Mouse (Mus musculus) stomach, embryonic 14.5 days (tissue): ENCODE data around the gene Ccdc144b. TPM values are rescaled to one million over a fixed set of nuclear protein-coding genes. Genes with fewer than 3 reads are reported as not detected.
A peak's percentile ranks its signal among the peaks of the same experiment; 100 is the strongest.

Source experiments
- ATAC-seq: fragments of 200-750 bp; cut with Nextera tagmentation; 2 replicates; pipeline ENCODE4 v1.8.0; 2017; ENCODE audit warnings: low read depth, moderate TSS enrichment; ENCODE audit not compliant: insufficient number of reproducible peaks, insufficient read depth, low FRiP score
- H3K27ac ChIP-seq: fragments of 300-500 bp; sonication (generic); 2 replicates; pipeline ENCODE4 v1.5.1; 2014; ENCODE audit warnings: mild to moderate bottlenecking, low read length, moderate library complexity, mixed read lengths
- H3K27me3 ChIP-seq: fragments of 300-500 bp; sonication (generic); 2 replicates; pipeline ENCODE4 v1.6.1; 2014; ENCODE audit warnings: low read length, control low read depth, mixed read lengths; ENCODE audit not compliant: control insufficient read depth, insufficient read depth
- H3K36me3 ChIP-seq: fragments of 300-500 bp; sonication (generic); 2 replicates; pipeline ENCODE4 v1.6.1; 2014; ENCODE audit warnings: mild to moderate bottlenecking, control low read depth, low read length, moderate library complexity, mixed read lengths; ENCODE audit not compliant: control insufficient read depth, insufficient read depth
- H3K4me1 ChIP-seq: fragments of 300-500 bp; sonication (generic); 2 replicates; pipeline ENCODE4 v1.6.1; 2014; ENCODE audit warnings: low read length, control low read depth, mixed read lengths; ENCODE audit not compliant: control insufficient read depth, insufficient read depth
- H3K4me2 ChIP-seq: fragments of 300-500 bp; sonication (generic); replicated peaks from 2 replicates; pipeline ENCODE4 v1.6.1; 2014; ENCODE audit warnings: low read depth, low read length, control low read depth
- H3K4me3 ChIP-seq: fragments of 300-500 bp; sonication (generic); 2 replicates; pipeline ENCODE4 v1.5.1; 2014; ENCODE audit warnings: low read depth, low read length, control low read depth
- H3K9ac ChIP-seq: fragments of 300-500 bp; sonication (generic); replicated peaks from 2 replicates; pipeline ENCODE4 v1.6.1; 2014; ENCODE audit warnings: low read depth, mild to moderate bottlenecking, control low read depth, low read length, moderate library complexity, mixed read lengths
- H3K9me3 ChIP-seq: fragments of 300-500 bp; sonication (generic); 2 replicates; pipeline ENCODE4 v1.6.1; 2016; ENCODE audit warnings: low read depth, low read length, control low read depth; ENCODE audit not compliant: control insufficient read depth
- WGBS: fragments of 180-500 bp; shearing (Covaris S2); extraction: QIAGEN DNeasy Blood & Tissue Kit; methylation state at CpG from one replicate; pipeline ENCODE4 v1.1.7; 2014; 5-methylcytosine and 5-hydroxymethylcytosine counted together
- polyA plus RNA-seq: library from polyadenylated mRNA; unstranded; fragments of >200 nt; fragmentation: Nextera tagmentation; extraction: Ambion mirVana; gene quantifications from 2 replicates; pipeline ENCODE4 v1.2.1, GENCODE M21; 2014

Gene Ccdc144b
- polyA plus RNA-seq, 1 experiment from 2014 or later = not detected

DNA sequence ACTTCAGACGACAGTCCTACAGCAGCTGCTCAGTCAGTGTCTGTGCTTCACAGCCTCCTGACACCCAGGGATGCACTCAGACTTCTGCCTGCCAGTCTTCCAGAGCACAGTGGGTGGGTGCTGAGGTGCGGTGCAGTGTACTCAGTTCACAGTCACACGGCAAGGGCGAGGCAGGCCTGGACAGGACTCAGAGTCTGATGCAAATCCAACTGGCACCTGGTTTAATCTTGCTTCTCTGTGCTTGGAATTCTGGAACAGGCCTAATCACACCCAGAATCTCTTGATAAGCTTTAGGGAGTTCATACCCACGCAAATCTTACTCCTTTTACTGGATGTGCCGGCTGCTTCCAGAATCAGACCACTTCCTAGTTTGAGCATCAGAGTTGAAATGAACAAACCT lies 22.1 kb upstream of the Ccdc144b start:
- no peak overlapping the region for H3K4me3 ChIP-seq
- no peaks in the 10 kb centered on the region for H3K27me3 ChIP-seq
- WGBS = 95% methylated on average over 6 of the region's 6 CpGs
- no peak for ATAC-seq
- peaks cover 68% of the 10 kb centered on the region for H3K36me3 ChIP-seq
- no peak overlapping the region for H3K9ac ChIP-seq
- H3K27ac ChIP-seq = no peak overlapping the region
- H3K9me3 ChIP-seq = no peaks in the 10 kb centered on the region
- H3K4me2 ChIP-seq = no peak overlapping the region
- H3K4me1 ChIP-seq = no peaks in the 10 kb centered on the region

- Histone ChIP-seq H3K9me3 (no peaks in the 10 kb centered on the region), H3K27me3 (no peaks in the 10 kb centered on the region), H3K4me3 (no peak overlapping the region), H3K4me2 (no peak overlapping the region), H3K36me3 (peaks cover 59% of the 10 kb centered on the region), H3K9ac (no peak overlapping the region), H3K4me1 (no peaks in the 10 kb centered on the region), H3K27ac (no peak overlapping the region)
- WGBS = 93% methylated on average over 6 of the region's 6 CpGs
- no peak for ATAC-seq
Observed at GRCm38 (mm10) chr3:36074231-36074630, 20.9 kb upstream of the Ccdc144b start.

- WGBS = 89% methylated on average over 5 of the region's 5 CpGs
- Histone ChIP-seq H3K4me1 (peaks cover 13% of the 10 kb centered on the region), H3K27ac (no peak overlapping the region), H3K36me3 (peaks cover 28% of the 10 kb centered on the region), H3K27me3 (no peaks in the 10 kb centered on the region), H3K9ac (no peak overlapping the region), H3K4me3 (no peak overlapping the region), H3K9me3 (no peaks in the 10 kb centered on the region), H3K4me2 (no peak overlapping the region)
- no peak for ATAC-seq
Observed at GRCm38 (mm10) chr3:36071047-36071446, 17.7 kb upstream of the Ccdc144b start.

- Histone ChIP-seq H3K4me3 (no peak overlapping the region), H3K9ac (no peak overlapping the region), H3K9me3 (no peaks in the 10 kb centered on the region), H3K27ac (no peak overlapping the region), H3K27me3 (no peaks in the 10 kb centered on the region), H3K4me2 (no peak overlapping the region), H3K36me3 (peaks cover 24% of the 10 kb centered on the region), H3K4me1 (peaks cover 13% of the 10 kb centered on the region)
- no peak for ATAC-seq
- WGBS = 92% methylated on average over 4 of the region's 4 CpGs
Observed at GRCm38 (mm10) chr3:36070436-36070835, 17.1 kb upstream of the Ccdc144b start.

DNA sequence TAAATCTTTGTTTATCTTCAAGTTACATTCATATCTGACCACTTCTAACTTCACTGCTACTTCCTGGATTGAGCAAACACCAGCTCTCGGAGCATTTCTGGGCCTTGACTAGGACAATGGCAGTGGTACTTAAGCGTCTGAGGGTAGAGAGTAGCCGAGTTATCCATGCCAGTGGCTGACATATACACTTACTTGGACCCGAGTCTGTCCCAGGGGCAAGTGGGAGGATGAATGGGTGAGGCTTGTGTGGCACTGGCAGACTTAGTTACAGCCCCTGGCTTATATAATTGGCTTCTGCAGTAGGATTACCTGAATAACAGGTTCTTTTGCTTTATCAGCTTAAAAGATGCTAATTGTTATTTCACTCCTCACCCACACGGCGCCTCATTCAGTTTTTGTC lies 14.4 kb upstream of the Ccdc144b start:
- Histone ChIP-seq H3K9ac (no peak overlapping the region), H3K27me3 (no peaks in the 10 kb centered on the region), H3K9me3 (no peaks in the 10 kb centered on the region), H3K4me3 (no peak overlapping the region), H3K27ac (no peak overlapping the region), H3K4me1 (peaks cover 13% of the 10 kb centered on the region), H3K36me3 (peaks cover 7% of the 10 kb centered on the region; the same call in 1 of the 2 replicates), H3K4me2 (no peak overlapping the region)
- no peak for ATAC-seq
- WGBS = 82% methylated on average over 6 of the region's 6 CpGs

- under 1% methylated on average over 49 of the region's 49 CpGs for WGBS
- peaks cover 13% of the 10 kb centered on the region for H3K4me1 ChIP-seq
- peak within 1 kb of the TSS; percentile 59 for H3K4me2 ChIP-seq
- H3K9ac ChIP-seq = peak within 1 kb of the TSS; percentile 79
- H3K27ac ChIP-seq = peak within 1 kb of the TSS; percentile 44; the same call in 1 of the 2 replicates
- peak; percentile 96 for ATAC-seq
- H3K27me3 ChIP-seq = no peaks in the 10 kb centered on the region
- H3K4me3 ChIP-seq = peak within 1 kb of the TSS; percentile 79
- no peaks in the 10 kb centered on the region for H3K9me3 ChIP-seq
- H3K36me3 ChIP-seq = peaks cover 4% of the 10 kb centered on the region; the same call in 1 of the 2 replicates
Observed at GRCm38 (mm10) chr3:36065843-36066651, 12.7 kb upstream of the Ccdc144b start, which contains the start of gene Acad9. Gene Acad9, plus strand, starts transcription at chr3:36065979.

- H3K27ac ChIP-seq = no peak overlapping the region
- no peak for ATAC-seq
- peak overlapping the region; percentile 79 for H3K4me3 ChIP-seq
- no peaks in the 10 kb centered on the region for H3K9me3 ChIP-seq
- H3K4me1 ChIP-seq = peaks cover 13% of the 10 kb centered on the region
- 95% methylated on average over 2 of the region's 2 CpGs for WGBS
- H3K4me2 ChIP-seq = peak overlapping the region; percentile 59
- H3K36me3 ChIP-seq = no peaks in the 10 kb centered on the region
- no peaks in the 10 kb centered on the region for H3K27me3 ChIP-seq
- H3K9ac ChIP-seq = no peak overlapping the region
Observed at GRCm38 (mm10) chr3:36065166-36065565, 11.8 kb upstream of the Ccdc144b start.

DNA sequence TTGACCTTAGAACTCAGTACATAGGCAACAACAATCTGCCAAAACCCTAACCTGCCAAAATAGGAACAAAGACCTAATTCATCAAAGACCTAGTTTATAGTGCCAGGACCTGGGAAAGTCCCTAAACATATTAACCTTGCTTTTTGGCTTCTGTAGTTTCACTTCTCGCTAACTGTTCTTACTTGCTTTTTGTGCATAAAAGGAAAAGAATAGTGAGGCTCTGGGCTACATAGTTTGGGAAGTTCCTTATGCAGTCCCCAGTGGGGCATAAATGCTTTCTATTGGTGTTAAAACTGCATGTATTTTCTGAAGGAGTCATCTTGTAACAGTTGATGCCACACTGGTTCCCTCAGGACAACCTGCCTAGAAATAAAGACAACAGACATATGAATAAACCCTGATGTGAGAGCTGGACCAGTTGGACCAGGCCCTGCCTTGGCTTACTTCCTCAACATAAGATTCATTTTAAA lies 11.3 kb upstream of the Ccdc144b start:
- peaks cover 13% of the 10 kb centered on the region for H3K4me1 ChIP-seq
- no peak overlapping the region for H3K4me3 ChIP-seq
- H3K36me3 ChIP-seq = no peaks in the 10 kb centered on the region
- 97% methylated on average over 1 of the region's 1 CpGs for WGBS
- H3K27me3 ChIP-seq = no peaks in the 10 kb centered on the region
- H3K27ac ChIP-seq = no peak overlapping the region
- no peak for ATAC-seq
- no peak overlapping the region for H3K9ac ChIP-seq
- no peaks in the 10 kb centered on the region for H3K9me3 ChIP-seq
- H3K4me2 ChIP-seq = no peak overlapping the region
